Mouse (Mus musculus) spleen, postnatal 4 days (tissue): ENCODE data around the gene Celsr1.
"Not testable (repeated sequence)": the region's sequence is repeated elsewhere in the genome, so short reads cannot be mapped to it uniquely, and the experiment has no call there.

Experiments used
- DNase-seq, 2 experiments: peaks; one replicate each; pipeline ENCODE4 v3.0.0; 2022; ENCODE audit warnings: low spot score in 2 of 2

Gene Celsr1

DNA sequence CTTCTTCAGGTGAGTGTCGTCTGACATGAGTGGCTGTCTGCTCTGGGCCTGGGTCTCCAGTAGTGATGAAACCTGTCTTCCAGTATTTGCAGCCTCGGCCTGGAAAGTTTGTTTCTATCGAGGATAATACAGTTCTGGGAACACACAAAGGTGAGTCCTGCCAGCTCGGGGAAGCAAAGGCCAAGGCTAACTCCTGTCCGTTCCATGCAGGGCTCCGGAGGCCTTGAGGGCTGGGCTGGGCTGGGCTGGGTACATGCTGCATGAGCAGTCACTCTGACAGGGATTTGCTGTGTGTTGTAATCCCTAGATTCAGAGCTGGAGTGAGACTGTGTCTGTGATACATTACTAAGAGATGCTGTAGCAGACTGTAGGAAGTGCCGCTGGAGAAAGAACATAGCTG, 139.7 kb downstream of the Celsr1 start:
- no peak for DNase-seq

GRCm38 (mm10) chr15:85892498-85893118, 141.0 kb downstream of the Celsr1 start:
- DNase-seq, result no peak

DNA sequence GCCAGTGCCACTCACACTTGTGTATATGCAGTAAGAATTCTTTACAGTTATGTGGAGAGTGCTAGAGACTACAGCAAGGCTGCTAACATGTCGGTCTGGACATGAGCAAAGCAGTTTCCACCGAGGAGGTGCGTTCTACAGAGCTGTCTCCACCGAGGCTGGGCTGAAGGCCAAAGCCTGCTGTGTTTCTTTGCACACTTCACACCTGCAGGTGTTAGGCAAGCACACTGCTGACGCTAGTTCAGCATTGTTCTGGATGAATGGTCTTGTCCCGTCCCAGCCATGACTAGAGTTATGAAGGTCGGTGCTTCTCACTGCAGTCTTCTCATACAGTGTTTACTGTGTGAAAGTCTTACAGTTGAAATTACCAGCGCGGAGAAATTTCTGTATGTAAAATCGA, 141.6 kb downstream of the Celsr1 start:
- no peak for DNase-seq

GRCm38 (mm10) chr15:85889235-85889634, 144.3 kb downstream of the Celsr1 start:
- no peak for DNase-seq

DNA sequence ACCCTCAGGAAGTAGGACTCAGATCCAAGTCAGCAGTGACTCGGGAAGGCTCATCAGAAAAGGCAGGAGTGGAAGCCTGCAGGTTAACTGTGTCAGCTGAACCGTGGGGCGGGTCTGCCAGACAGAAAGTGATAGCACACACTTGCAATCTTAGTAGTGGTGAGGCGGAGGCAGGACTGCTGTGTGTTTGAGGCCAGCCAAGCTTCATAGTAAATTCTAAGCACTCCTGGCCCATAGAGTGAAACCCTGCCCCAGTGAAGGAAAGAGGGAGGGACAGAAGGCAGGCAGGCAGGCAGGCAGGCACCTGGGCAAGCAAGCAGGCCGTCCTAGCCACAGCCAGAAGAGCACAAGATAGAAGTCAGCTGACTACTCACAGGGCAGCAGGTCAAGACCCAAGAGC, 148.0 kb downstream of the Celsr1 start:
- no peak for DNase-seq

- no peak for DNase-seq
These were observed 154.1 kb downstream of the Celsr1 start for GRCm38 (mm10) chr15:85879498-85879895.

DNA sequence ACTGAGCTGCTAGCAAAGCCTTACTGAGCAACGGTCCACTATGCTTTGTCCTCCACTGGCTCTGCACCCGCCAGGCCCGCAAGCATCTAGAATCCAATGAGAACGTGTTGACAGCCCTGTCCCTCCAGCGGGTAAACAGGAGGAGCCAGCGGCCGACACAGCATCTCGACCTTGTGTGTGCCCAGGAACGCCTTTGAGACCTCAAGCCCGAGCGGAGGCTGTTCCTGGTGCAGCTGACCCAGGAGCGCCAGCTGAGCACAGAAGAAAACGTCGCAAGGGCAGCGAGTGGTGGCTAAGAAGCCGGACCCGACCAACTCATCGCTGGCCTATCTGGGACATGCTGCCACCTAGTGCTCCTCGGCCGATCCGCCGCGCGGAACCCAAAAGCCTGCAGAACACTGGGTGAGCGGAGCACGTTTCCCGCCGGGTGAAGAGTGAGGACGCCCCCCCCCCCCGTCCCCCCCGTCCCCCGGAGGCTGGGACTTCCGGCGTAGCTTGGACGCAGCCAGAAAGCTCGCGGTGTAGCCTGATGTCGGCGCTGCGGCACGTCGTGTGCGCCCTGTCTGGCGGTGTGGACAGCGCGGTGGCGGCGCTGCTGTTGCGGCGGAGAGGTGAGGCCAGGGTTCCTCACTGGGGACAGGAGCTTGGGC, 154.6 kb downstream of the Celsr1 start, which contains the start of gene Trmu:
Gene Trmu, plus strand, starts transcription at position 465 of the 650 bp plus-strand sequence.
- DNase-seq, result peak; percentile 86 to 93

DNA sequence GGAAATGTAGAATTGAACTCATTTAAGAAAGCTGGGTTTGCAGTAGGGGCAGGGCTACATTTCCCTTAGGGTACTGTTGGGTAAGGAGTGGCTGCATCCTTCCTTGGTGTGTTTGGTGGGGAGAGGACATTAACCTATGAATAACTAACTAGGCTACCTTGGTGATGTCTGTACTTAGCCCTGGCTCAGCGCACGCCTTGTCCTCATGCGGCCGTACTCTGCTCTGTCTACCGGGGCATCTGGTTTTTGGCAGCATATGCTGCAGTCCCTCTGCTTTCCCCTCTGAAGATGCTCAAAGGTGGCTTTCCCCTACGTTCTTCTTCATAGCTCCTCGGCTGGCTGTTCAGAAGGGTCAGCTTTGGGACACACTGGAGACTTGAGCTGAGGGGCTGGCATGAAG, 156.2 kb downstream of the Celsr1 start:
- DNase-seq, result no peak

DNA sequence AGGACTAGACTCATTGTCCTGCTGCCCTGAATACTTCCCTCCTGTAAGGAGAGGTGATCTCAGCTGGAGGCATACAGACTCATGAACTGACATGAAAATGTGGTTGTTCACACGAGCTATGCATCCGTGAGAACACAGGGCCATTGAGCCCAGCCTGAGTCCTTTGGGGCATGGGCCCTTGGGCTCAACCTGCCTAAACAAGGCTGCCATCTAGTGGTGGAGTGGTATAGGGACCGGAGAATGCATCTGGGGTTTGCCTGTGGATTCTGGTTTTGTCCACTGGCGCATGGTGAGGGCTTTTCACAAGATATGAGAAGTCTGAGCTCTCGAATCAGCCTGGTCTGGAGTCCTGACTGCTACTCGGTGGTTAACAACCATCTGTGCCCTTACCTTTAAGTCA, 165.9 kb downstream of the Celsr1 start:
- peak; percentile 68 to 84 for DNase-seq

DNA sequence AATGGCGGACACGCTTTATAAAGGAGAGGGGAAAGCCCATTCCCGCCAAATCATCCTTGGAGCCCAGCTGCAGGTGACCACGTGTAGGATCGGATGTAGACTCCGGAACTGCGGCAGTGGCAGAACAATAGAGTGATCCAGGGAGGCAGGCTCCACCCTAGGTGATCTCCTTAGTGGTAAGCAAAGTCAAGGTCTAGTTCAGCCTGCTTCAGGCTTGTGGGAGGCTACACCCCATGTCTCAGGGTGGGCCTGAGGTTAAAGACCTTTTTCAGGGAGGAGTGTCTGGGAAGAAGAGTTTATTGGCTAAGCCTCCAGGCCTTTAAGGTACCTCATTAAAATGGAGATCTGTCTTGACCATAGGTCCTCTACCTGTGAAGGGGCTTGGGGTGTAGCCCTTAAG, 167.7 kb downstream of the Celsr1 start:
- DNase-seq, result not testable (repeated sequence)

DNA sequence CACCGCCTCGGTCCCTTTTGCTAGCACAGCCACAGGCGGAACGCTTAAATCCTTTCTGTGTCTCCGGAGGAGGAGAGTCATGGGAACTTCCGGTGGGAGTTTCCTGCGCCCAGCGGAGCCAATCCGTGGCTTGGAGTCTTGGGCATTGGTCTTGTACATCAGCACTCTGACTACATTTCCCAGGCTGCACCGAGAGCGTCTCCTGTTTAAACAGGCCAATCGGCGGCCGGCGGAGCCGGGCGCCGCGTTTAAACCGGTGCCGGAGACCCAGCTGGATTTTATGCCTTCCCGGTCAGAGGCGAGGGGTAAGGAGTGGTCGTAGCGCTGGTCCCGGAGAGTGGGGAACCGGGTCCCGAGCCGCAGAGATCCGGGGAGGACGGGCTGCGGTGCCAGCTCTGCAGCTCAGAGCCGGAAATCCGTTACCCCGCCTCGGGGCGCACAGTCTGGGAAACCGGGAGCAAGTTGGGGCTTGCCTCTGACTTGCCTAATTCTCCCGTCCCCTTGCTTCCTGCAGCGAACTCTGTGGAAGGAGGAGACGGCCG, 174.0 kb downstream of the Celsr1 start, which contains the start of gene Gtse1:
Gene Gtse1, plus strand, starts transcription at position 256 of the 542 bp plus-strand sequence.
- peak; percentile 93 to 95 for DNase-seq

DNA sequence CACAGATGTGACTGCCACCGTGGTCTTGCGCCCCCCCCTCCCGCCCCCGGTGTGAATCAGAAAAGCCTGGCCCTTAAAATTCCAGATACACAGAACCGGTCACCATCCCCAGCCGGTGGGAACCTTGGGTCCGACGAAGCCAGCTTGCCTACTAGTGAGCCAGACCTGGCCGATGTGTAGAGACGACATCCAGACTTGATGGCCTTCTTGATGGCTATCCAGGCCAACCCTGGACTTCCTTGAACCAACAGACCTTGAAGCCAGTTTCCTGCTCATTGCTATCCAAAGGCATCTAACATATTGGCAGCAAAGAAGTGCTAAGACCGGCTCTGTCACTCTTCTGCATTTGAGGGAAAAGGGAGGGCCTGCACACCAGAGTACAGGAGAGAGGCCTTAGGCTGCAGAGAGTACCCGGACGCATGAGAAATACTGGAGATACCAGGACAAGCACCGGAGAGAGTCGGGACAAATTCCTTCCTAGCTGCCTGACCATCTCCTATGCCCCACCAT, 174.5 kb downstream of the Celsr1 start:
- no peak for DNase-seq

DNA sequence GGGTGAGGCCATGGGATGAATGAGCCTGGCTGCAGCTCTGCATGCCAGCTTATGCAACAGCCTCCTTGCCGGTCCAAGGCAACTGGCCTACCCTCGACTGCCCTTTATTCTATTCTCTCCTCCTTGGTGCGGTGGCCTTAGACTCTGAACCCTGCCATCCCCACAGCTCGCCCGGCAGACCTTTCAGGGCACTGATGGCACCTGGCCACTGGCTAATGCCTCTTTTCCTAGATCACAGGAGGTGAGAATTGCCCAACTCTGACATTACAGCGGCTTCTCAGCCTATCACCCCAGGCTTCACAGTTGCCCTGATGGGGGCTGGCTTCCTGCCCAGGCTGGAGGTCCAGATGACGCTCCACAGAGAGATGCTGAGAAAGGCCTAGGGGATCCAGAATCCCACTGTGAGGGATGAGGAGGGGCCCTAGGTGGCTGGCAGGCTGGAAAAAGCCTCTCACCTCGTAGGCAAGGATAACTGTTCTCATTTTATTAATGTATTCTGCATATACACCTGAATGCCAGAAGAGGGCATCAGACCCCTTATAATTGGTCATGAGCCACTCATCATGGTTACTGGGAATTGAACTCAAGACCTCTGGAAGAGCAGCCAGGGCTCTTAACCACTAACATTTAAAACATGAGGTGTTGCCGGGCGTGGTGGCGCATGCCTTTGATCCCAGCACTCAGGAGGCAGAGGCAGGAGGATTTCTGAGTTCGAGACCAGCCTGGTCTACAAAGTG, 181.8 kb downstream of the Celsr1 start:
- no peak for DNase-seq
